Mouse (Mus musculus) erythroid progenitor cell, adult 5-6 weeks (primary cell): ENCODE data around the gene Ttll9. TPM values are rescaled to one million over a fixed set of nuclear protein-coding genes. Genes with fewer than 3 reads are reported as not detected.

Experiments used
- ATAC-seq: replicated peaks from 2 replicates; pipeline ENCODE4 v1.8.0; 2016; ENCODE audit warnings: moderate number of reproducible peaks, mild to moderate bottlenecking, moderate TSS enrichment, inconsistent platforms; ENCODE audit not compliant: poor library complexity, low FRiP score, severe bottlenecking
- total RNA-seq, 2 experiments: library from RNA; stranded (forward) in 1 of 2; stranded (reverse) in 1 of 2; fragments of 150-400 nt in 1 of 2; fragments of 186-747, 209-891 nt in 1 of 2; gene quantifications; 2 replicates each; pipeline versions ENCODE4 v1.2.3 to v1.2.4; 2015 to 2017; ENCODE audit warnings: low replicate concordance in 2 of 2

The Ttll9 gene
- total RNA-seq (2015; ENCODE audit: low replicate concordance) (not detected in 2 replicates), total RNA-seq (2017; ENCODE audit: low replicate concordance) (not detected in 2 replicates)

DNA sequence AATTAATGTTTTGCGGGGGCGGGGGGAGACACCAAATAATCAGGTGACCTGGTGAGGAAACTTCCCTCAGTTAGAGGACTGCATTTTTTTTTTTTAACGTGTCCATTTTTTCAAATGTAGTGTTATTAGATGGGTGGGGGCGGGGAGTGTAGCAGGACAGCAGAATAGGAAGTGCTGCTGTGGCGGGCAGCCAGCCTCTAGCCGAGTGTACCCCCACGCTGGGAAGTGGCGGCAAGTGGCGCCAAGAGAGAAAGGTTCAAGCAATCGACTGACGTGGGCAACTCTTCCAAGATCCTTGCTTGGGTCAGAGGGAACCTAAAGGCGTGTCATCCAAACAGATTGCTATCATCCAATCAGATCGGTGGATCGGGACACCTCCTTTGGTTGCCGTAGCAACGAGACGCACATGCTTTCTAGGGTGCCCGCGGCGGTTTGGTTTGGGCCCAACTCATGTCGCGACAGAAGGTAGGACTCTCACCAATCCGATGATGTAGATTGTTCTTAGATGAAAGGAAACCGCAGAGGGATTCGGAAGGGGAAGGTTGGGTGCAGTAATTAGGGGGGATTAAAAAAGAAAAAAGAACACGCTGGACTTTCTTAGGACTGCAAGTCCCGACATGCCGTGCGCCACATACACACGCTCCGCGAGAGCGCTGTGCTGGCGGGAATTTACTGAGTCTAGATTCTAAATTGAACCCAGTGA, at the start of gene Ttll9:
Gene Ttll9, plus strand, starts transcription at position 395 of the 703 bp plus-strand sequence.
- no peak for ATAC-seq

DNA sequence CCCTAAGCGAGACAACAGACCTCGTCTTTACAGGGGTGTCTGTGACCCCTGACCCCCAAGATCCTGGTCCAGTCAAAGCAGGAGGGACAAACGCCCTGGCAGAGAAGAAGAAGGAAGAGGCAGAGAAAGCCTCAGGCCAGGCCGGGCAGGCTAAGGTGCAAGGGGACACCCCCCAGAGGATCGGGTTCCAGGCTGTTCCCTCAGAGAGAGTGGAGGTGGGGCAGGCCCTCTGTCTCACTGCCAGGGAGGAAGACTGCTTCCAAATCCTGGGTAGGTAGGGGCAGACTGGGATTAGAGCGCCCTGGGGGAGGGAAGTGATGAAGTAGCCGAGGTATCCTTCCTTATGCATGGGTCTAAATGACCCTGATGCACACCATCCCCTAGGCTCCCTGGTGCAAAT, 48.8 kb upstream of the Ttll9 start:
- ATAC-seq: no peak

DNA sequence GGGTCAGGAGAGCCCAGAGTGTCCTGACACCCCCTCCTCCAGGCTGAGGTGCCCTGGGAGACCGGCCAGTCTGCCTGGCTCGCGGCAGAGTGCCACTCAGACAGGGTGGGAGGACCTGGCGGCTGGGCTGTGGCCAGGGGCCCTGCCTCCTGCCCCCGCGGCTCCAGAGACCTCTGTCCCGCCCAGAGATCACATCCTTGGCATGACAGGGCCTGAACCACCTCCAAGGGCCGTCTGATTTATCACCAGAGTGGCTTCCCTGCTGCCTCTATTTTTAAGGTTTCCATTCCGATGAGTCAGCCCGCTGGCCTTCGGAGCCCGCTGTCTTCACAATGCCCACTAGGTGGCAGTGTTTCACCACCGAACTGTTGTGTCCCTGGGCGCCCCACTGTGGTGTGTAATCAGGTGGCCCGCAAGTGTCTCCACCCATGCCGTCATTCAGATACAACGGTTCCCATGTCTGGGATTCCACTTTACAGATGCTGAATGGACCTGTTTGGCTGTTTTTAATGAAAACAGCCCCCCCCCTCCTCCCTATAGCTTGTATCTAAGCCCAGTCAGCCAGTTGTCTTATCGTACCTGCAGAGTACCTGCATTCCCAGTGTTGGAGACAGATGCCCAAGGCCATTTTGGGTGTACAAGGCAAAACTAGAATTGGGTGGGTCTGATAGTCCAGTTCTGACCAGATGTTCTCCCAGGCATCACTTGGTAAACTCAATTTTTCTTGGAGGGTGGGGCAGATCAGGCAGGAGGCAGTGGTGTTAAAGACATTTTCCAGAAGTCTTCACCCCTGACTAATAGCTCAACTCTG, 47.8 kb upstream of the Ttll9 start:
- peak; percentile 71 for ATAC-seq

DNA sequence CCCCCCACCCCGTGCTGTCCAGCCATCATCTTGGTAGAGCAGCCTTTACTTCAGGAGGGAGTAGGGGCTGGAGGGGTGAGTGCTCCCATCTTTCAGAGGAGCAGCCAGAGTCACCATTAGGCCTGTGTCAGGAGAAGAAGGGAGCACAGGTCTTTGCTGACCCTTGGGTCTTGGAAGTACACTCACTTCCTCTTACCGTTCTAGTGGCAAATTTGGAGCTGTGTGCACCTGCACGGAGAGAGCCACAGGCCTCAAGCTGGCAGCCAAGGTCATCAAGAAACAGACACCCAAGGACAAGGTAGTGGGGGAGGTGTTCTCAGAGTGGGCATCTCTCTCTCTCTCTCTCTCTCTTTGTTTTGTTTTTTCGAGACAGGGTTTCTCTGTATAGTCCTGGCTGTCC, 46.8 kb upstream of the Ttll9 start:
- no peak for ATAC-seq

DNA sequence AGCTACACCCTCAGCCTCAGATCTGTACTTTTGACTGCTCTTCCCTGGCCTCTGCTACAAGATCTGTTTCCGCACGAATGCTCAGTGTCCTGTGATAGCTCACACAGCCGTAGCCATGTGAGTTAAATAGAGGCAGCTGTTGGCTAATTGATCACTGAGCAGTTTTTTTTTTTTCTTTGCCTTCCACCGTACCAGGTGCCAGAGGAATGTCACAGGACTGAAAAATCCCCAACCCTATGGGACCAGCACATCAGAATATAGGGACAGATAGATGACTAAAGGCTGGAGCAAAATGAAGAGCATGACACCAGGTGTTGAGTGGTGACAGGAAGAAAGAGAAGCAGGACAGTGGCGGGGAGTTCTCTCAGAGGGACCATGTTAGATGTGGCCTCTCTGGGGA, 46.2 kb upstream of the Ttll9 start:
- ATAC-seq: no peak

DNA sequence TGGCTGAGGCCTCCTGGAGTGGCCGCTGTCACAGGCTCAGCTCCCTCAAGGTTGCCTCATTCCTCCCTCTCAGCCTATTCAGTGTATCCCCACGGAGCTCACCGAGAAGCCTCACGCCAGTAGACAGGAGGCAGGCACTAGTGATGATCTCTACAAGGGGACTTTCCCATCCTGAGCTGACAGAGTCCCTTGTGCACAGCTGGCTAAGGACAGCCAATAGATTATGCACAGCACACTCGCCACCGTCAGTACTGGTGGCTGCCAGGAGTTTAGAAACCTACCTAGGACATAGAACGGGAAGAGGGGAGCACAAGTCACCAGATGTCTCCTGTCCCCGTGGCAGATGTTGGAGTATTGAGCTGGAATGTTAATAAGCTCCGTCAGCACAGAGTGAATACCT, 44.6 kb upstream of the Ttll9 start:
- ATAC-seq: no peak

DNA sequence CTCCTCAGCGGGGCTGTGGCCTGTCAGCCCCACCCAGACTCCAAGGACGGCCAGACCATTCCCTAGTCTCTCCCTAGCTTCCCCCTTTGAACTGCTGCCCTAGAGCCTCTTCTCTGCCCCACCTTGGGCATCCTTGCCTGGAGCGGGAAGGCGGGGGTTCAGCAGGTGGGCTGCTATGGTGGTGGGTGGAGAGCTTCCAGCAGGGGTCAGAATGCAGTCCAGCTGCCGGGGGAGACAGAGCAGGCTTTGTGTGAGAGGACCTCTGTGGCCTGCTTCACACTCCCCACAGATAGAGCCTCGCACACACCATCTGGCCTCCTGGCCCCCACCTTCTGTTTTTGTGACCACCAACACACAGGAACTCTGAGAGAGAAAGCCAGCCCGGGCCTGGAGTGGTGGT, 39.9 kb upstream of the Ttll9 start:
- ATAC-seq: no peak

DNA sequence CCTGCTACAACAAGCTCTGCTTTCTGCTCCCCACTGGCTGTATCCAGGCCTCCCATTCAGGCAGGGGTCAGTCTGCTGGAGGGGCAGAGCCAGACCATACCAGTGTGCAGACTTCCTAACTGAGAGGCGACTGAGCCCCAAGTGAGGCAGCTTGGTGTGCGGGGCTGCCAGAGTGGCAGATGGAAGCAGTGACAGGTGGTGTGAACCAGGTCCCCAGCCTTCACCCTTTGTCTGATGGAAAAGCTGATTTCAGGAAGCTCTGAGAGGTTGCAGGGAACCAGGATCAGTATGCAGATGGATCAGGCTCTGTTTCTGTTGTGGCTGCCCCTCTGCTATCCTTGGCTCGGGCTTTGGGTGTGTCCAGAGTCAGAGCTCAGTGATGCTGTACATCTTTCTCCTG, 38.7 kb upstream of the Ttll9 start:
- ATAC-seq: no peak

DNA sequence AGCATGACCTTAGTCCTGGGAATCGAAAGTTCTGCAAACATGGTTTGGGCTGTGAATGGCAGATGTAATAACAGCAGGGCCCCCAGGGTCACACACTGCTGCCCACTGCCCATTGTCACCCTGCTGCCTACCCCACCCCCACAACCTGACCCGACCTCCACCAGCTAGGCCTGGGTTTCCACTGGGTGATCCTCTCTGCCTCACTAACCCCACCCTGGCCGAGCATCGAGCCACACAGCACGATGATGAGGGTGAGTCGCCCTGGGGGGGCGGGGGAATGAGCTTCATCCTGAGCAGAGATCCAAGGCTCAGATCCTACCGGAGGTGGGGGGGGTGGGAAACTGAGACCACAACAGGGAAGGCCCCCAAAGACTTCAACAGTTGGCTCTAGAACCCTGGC, 38.2 kb upstream of the Ttll9 start:
- no peak for ATAC-seq

DNA sequence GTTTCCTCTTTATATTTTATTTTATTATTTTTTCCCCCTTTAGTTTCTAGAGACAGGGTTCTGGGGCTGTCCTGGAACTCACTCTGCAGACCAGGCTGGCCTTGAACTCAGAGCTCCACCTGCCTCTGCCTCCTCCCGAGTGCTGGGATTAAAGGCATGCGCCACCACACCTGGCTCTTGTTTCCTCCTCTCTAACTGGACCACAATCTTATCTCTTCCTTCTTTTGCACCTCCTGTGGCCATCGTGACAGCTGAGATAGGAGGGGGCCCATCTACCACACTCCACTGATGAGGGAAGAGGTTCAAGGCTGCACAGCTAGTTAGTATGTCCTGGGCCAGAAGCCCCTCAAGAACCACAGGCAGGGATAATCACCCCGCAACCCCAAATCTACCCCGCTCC, 37.7 kb upstream of the Ttll9 start:
- no peak for ATAC-seq

DNA sequence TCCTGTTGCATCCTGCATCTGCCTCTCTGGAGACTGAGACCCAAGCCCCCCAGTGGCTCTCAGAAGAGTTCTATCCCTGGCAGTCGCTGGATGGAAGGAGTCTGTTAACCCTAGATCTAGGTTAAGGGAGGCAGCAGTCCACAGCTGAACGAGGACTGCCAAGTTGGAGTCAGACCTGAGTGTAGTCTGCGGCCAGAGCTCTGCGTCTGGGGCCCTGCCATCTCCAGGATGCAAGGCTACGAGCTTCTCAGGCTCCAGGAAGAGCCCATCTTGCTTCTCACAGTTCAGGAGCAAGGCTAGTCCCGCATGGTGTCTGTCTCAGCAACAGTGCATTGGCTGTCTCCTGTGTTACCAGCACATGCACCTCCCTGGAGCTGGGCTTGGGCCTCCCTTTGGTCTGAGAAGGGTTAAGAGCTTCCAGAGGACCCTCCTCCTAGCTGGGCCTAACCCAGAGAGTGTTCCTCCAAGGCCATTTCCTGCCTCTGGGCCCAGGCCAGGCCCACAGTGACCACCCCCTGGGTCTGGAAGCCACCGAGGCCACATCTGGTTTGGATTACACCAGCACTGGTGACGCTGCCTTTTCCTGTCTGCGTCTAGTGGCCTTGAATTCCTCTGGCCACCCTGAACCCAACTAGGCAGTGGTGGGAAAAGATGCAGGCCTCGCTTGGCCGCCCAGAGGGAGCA, 37.0 kb upstream of the Ttll9 start:
- ATAC-seq: no peak

DNA sequence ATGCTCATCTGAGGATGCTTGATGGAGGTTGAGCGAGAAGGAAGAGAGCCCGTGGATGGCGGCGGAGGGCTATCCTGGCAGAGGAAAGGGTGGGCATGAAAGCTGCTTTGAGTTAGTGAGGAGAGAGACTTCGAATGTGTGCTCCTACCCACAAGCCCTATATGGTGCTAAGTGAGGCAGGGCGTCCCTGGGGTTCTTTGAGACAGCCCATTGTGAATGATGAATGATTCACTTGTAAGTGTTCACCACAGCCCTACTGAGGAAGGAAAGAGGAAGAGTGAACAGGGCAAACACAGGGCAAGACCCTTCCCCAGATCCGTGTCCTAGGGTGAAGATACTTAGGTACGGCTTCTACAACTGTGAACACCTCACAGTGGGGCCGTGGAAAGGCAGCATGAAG, 35.4 kb upstream of the Ttll9 start:
- no peak for ATAC-seq

DNA sequence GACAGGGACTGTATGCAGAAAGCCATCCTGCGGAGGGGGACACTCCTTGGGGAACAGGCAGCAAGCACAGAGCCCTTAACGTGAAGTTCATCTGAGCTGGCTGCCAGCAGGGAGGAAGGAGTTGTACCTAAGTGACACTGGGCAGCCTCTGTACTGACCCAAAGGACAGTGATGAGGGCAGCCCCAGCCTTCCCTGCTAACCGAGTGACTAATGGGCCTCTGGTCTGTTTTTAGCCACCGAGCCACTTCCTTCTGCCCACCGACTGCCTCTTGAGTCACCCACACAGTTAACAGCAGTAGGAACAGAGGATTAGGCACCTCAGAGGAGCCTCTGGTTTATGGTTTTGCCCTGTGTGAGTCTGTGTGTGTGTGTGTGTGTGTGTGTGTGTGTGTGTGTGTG, 34.9 kb upstream of the Ttll9 start:
- no peak for ATAC-seq

DNA sequence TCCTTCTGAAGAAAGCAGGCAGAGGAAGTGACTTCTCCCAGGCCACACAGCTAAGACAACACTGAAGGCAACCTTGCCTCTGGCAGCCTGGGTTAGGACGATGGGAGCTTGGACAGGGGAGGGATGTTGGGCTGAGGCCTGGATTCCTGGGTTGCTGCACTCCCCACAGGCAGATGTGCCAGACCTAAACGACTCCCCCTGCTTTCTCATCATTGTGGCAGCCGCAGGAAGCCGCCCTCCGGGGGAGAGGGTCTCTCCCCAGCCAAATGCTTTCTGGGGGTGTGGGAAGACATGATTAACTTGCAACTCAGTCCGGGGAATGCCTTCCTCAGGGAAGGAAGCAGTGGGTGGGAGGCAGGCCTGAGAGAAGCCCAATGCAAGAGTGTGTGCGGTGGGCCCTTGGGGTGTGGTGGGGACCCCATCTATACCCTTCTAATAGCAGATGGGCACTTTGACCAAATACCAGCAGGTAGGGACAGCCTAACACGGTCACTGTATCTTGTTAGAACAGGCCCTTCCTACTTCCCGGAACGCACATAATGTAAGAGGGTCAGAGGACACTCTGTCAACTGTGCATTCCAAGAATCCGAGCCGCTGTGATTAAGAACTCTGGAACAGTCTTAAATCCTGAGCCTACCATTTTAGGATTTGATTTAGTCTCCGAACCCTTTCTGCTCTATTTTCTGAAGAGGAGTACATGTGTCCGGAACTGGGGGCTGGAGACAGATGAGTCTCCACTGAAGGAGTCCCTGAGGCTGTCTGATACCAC, 33.9 kb upstream of the Ttll9 start:
- ATAC-seq: no peak

DNA sequence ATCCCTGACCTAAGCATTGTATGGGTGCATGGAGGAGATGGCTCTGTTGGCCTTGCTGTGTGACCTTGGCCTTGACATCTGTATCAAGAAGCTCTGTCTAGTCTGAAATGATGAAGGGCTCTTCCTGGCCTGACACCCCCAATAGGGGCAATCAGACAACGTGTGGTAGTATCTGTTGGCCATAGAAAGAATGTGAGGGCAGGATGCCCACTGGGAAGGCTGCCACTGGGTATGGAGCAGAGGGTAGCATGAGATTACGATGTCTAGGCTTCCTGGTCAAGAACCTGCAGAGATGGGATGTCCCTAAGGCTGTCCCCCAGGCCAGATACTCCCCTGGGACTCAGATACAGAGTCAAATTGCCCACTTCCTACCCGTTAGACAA, 33.3 kb upstream of the Ttll9 start:
- no peak for ATAC-seq

DNA sequence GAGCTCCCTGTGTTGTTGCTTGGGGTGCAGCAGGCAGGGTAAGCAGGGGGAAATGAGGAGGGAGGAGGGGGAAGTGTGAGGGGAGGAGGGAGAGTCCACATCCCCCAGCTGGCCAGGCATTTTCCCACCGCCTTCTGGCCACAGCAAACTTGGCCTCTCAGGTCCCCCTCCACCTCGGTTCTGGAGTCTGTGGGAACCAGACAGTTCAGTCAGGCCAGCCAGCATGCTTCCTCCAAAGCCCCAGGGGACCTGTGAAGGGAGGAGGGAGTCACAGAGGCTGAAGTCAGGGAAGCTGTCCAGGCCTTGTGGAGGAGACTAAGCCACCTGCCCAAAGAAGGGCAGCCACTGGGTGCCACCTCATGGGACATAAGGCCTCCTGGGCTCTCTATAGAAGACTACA, 32.0 kb upstream of the Ttll9 start:
- ATAC-seq: no peak

DNA sequence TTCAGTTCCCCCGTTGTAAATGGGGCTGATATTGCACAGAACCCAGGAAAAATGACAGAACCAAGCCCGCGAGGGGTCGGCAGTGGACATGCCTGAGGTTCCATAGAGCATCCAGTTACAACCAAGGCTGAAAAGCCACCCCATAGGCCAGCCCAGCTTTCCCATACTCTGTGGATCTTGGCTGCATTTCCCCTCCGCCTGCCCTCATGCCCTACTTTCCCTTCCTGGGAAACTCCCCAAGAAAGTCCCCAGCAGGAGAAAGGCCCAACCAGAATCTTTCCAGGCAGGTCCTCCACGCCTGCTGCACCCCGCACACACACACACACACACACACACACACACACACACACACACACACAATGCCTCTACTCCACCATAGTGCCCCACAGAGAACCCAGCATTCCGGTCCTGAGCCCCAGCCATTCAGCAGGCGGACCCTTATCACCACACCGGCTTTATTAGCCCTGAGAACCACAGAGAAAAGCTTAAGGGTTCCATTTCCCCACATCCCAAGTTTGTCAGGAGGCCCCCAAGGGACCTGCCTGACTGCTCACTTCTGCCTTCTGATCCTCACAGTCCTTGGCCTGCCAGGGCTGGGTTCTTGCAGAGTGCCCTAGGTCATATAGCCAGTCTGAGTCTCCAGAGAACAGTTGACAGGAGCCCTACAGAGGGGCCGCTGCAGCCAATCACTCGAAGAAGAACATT, 30.7 kb upstream of the Ttll9 start:
- no peak for ATAC-seq

DNA sequence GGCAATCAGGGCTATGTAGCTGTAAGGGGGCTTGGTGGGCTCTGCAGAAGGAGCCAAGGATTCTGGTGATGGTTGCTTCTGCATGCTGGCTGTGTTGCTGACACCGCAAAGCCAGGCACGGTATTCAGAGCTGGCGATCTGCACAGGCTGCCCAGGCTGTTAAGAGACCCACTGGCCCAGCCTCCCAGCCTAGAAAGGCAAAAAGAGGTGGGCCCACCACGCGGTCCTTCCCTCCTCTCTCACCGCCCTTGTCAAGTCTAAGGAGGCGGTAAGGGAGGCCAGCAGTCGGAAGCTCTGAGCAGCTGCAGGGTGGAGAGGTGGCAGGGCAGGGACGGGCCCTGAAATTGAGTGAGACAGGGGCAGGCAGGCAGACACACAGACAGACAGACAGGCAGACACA, 29.2 kb upstream of the Ttll9 start, which contains the start of gene Foxs1:
Gene Foxs1, minus strand, starts transcription at position 161 of the 400 bp plus-strand sequence.
- no peak for ATAC-seq

DNA sequence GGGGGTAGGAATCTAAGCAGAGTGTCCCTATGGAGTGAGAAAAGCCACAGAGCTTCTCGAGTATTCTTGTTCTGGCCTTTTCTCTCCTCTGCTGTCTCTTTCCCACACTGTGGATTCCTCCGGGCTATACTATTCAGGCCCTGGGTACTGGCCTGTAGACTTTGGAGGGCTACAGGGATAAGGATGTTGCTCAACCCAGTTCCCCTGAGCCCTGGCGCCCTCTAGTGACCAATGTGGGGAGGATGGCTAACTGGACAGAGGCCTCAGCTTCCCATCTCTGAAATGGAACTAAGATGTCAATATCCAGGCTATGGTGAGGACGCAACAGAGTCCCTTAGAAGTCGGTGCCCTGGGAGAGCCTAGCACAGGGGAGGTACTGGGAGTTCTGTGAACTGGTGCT, 28.7 kb upstream of the Ttll9 start:
- no peak for ATAC-seq
